Mouse (Mus musculus): ENCODE data around the gene Wbp2.

DNA sequence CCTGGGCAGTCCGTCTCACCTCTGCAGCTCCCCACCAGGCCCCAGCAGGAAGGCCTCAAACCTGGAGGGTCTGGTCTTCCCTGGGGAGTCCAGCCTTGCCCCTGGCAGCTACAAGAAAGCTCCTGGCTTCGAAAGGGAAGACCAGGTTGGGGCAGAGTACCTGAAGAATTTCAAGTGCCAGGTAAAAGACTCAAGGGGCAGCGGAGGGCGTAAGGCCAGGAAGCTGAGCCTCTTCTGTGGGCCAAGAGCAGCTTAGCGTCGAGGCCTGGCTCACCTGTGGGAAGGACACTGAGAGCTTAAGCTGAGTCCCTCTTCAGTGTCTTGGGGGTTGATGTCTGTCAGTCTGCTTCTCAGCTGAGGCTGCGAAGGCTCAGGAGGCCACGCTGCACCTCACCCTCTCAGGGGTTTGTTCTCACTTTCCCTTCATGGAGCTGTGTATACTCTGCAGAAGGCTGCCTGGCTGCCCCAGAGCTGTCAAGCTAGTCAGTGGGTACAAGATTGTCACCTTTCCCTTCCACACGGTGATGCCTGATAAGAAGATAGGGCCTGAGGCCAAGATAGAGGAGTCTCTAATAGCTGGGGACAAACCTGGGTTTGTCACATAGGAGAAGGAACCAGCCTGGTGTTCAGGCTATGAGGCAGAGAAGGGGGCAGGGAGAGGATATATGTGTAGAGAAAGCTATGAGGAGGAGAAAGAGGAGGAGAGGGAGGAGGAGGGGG is 33.1 kb downstream of the Wbp2 start:
- TF ChIP-seq POLR2A (IDR thresholded peaks at IDR 0.05; ENCODE audit: control insufficient read depth, low read depth, low read length) (no peak), CTCF (IDR thresholded peaks at IDR 0.05; ENCODE audit: control insufficient read depth, insufficient read depth, insufficient replicate concordance, low read depth, low read length) (no peak)

Data from testis, adult 2 months (tissue).